Mouse (Mus musculus) midbrain, embryonic 13.5 days (tissue): ENCODE results near the gene Gm5741. TPM values are rescaled to one million over a fixed set of nuclear protein-coding genes. Genes with fewer than 3 reads are reported as not detected.

Experiments used
- ATAC-seq: fragments of 200-750 bp; cut with Nextera tagmentation; 2 replicates; pipeline ENCODE4 v1.8.0; 2017; ENCODE audit warnings: mild to moderate bottlenecking, moderate TSS enrichment, moderate library complexity
- H3K27ac ChIP-seq: fragments of 300-500 bp; sonication (generic); 2 replicates; pipeline ENCODE4 v1.5.1; 2015; ENCODE audit warnings: inconsistent platforms, mild to moderate bottlenecking, moderate library complexity
- H3K27me3 ChIP-seq: fragments of 300-500 bp; sonication (generic); 2 replicates; pipeline ENCODE4 v1.6.1; 2015; ENCODE audit warnings: mild to moderate bottlenecking, inconsistent platforms
- H3K36me3 ChIP-seq: fragments of 300-500 bp; sonication (generic); 2 replicates; pipeline ENCODE4 v1.6.1; 2015; ENCODE audit warnings: mild to moderate bottlenecking, inconsistent platforms
- H3K4me1 ChIP-seq: fragments of 300-500 bp; sonication (generic); replicated peaks from 2 replicates; pipeline ENCODE4 v1.6.1; 2015; ENCODE audit warnings: inconsistent platforms
- H3K4me2 ChIP-seq: fragments of 300-500 bp; sonication (generic); replicated peaks from 2 replicates; pipeline ENCODE4 v1.6.1; 2015; ENCODE audit warnings: moderate library complexity, mild to moderate bottlenecking, inconsistent platforms
- H3K4me3 ChIP-seq: fragments of 300-500 bp; sonication (generic); replicated peaks from 2 replicates; pipeline ENCODE4 v1.5.1; 2015; ENCODE audit warnings: mild to moderate bottlenecking, inconsistent platforms
- H3K9ac ChIP-seq: fragments of 300-500 bp; sonication (generic); replicated peaks from 2 replicates; pipeline ENCODE4 v1.6.1; 2015; ENCODE audit warnings: mild to moderate bottlenecking, inconsistent platforms
- H3K9me3 ChIP-seq: fragments of 300-500 bp; sonication (generic); 2 replicates; pipeline ENCODE4 v1.6.1; 2016; ENCODE audit warnings: mild to moderate bottlenecking, inconsistent platforms
- WGBS: fragments of 180-500 bp; shearing (Covaris S2); methylation state at CpG from one replicate; pipeline ENCODE4 v1.1.7; 2015; 5-methylcytosine and 5-hydroxymethylcytosine counted together
- microRNA-seq: library from miRNA; unstranded; fragments of <30 nt; microRNA quantifications from one replicate; pipeline ENCODE4, GENCODE M21; 2016
- polyA plus RNA-seq: library from polyadenylated mRNA; unstranded; fragments of >200 nt; fragmentation: Nextera tagmentation; extraction: Ambion mirVana; gene quantifications from 2 replicates; pipeline ENCODE4 v1.2.1, GENCODE M21; 2015

Gene Gm5741
- polyA plus RNA-seq, 1 experiment from 2014 or later: 0.83 TPM

GRCm38 (mm10) chr8:85023846-85024245 lies 43.9 kb downstream of the Gm5741 start:
- H3K27ac ChIP-seq: no peak overlapping the region
- 96% methylated on average over 3 of the region's 3 CpGs for WGBS
- H3K9ac ChIP-seq: no peak overlapping the region
- no peaks in the 10 kb centered on the region for H3K9me3 ChIP-seq
- peak overlapping the region; percentile 92 for H3K4me2 ChIP-seq
- ATAC-seq: no peak
- H3K4me1 ChIP-seq: peaks cover 37% of the 10 kb centered on the region
- no peaks in the 10 kb centered on the region for H3K27me3 ChIP-seq
- H3K36me3 ChIP-seq: peaks cover 49% of the 10 kb centered on the region
- H3K4me3 ChIP-seq: peak overlapping the region; percentile 94

GRCm38 (mm10) chr8:85021514-85022055 lies 46.2 kb downstream of the Gm5741 start:
- peaks cover 69% of the 10 kb centered on the region for H3K36me3 ChIP-seq

More at GRCm38 (mm10) chr8:85021514-85022055, 46.2 kb downstream of the Gm5741 start:
- Histone ChIP-seq H3K4me3 (no peak overlapping the region), H3K9me3 (no peaks in the 10 kb centered on the region), H3K27me3 (no peaks in the 10 kb centered on the region), H3K4me2 (no peak overlapping the region), H3K27ac (no peak overlapping the region), H3K9ac (no peak overlapping the region), H3K4me1 (peaks cover 29% of the 10 kb centered on the region)
- 100% methylated on average over 3 of the region's 3 CpGs for WGBS
- no peak for ATAC-seq

Small RNA genes lying within 50 kb of the gene (microRNA-seq; reads per million reads assigned to microRNA genes)
- gene Gm23388 (3.1 reads per million, percentile 11 among the genes with 10 or more reads in this experiment), gene Mir7070 (1.0 reads per million)

Other genes with a start within 250 kb of the Gm5741 start
- gene Dand5, start 245.2 kb downstream of the Gm5741 start, polyA plus RNA-seq: 8.8 and 8.9 TPM in 2 replicates
- 34.5 and 36.3 TPM in 2 replicates for gene Gadd45gip1, start 236.5 kb downstream of the Gm5741 start, polyA plus RNA-seq
- gene Rad23a, start 227.3 kb downstream of the Gm5741 start, polyA plus RNA-seq: 84.8 and 88.8 TPM in 2 replicates
- gene Calr, start 221.0 kb downstream of the Gm5741 start, polyA plus RNA-seq: 599 and 642 TPM in 2 replicates
- gene Farsa, start 211.0 kb downstream of the Gm5741 start, polyA plus RNA-seq: 113 and 122 TPM in 2 replicates
- 23.6 and 24.8 TPM in 2 replicates for gene Syce2, start 195.9 kb downstream of the Gm5741 start, polyA plus RNA-seq
- gene Gcdh, start 174.1 kb downstream of the Gm5741 start, polyA plus RNA-seq: 31.7 and 34.3 TPM in 2 replicates
- gene Klf1, start 166.1 kb downstream of the Gm5741 start, polyA plus RNA-seq: 0.55 and 0.97 TPM in 2 replicates
- gene Dnase2a, start 159.4 kb downstream of the Gm5741 start, polyA plus RNA-seq: 6.0 and 6.2 TPM in 2 replicates
- gene Mast1, start 130.6 kb downstream of the Gm5741 start, polyA plus RNA-seq: 55.6 and 56.1 TPM in 2 replicates
- 1.9 and 2.7 TPM in 2 replicates for gene Rtbdn, start 121.0 kb downstream of the Gm5741 start, polyA plus RNA-seq
- gene Gm49661, start 98.5 kb downstream of the Gm5741 start, polyA plus RNA-seq: not detected in 2 replicates
- gene Prdx2, start 98.4 kb downstream of the Gm5741 start, polyA plus RNA-seq: 1,603 and 1,658 TPM in 2 replicates
- gene Rnaseh2a, start 98.2 kb downstream of the Gm5741 start, polyA plus RNA-seq: 66.5 and 68.6 TPM in 2 replicates
- 3.5 and 6.1 TPM in 2 replicates for gene Junb, start 89.3 kb downstream of the Gm5741 start, polyA plus RNA-seq
- 23.5 and 23.8 TPM in 2 replicates for gene Hook2, start 77.4 kb downstream of the Gm5741 start, polyA plus RNA-seq
- gene Best2, start 53.5 kb downstream of the Gm5741 start, polyA plus RNA-seq: not detected in 2 replicates
- gene Asna1, start 42.7 kb downstream of the Gm5741 start, polyA plus RNA-seq: 151 and 154 TPM in 2 replicates
- 135 and 153 TPM in 2 replicates for gene Trir, start 41.2 kb downstream of the Gm5741 start, polyA plus RNA-seq
- 51.7 and 56.8 TPM in 2 replicates for gene Tnpo2, start 31.1 kb downstream of the Gm5741 start, polyA plus RNA-seq
- gene Fbxw9, start 7.9 kb downstream of the Gm5741 start, polyA plus RNA-seq: 61.7 and 64.3 TPM in 2 replicates
- 90.0 and 93.2 TPM in 2 replicates for gene Dhps, start 3.8 kb upstream of the Gm5741 start, polyA plus RNA-seq
- gene Wdr83os, start 12.8 kb upstream of the Gm5741 start, polyA plus RNA-seq: 134 and 137 TPM in 2 replicates
- 64.1 and 68.8 TPM in 2 replicates for gene Wdr83, start 13.3 kb upstream of the Gm5741 start, polyA plus RNA-seq
- 16.6 and 17.3 TPM in 2 replicates for gene Man2b1, start 15.3 kb upstream of the Gm5741 start, polyA plus RNA-seq
- gene Zfp791, start 55.1 kb upstream of the Gm5741 start, polyA plus RNA-seq: 2.6 and 2.9 TPM in 2 replicates
- gene Cks1brt, start 83.9 kb upstream of the Gm5741 start, polyA plus RNA-seq: not detected in 2 replicates
- not detected in 2 replicates for gene Olfr371, start 158.0 kb upstream of the Gm5741 start, polyA plus RNA-seq
- 76.5 and 90.4 TPM in 2 replicates for gene Orc6, start 231.7 kb upstream of the Gm5741 start, polyA plus RNA-seq
- gene Vps35, start 231.8 kb upstream of the Gm5741 start, polyA plus RNA-seq: 170 and 177 TPM in 2 replicates